Comparison of ENCODE assay signal across 22 mouse cellular contexts in the genomic region with DNA sequence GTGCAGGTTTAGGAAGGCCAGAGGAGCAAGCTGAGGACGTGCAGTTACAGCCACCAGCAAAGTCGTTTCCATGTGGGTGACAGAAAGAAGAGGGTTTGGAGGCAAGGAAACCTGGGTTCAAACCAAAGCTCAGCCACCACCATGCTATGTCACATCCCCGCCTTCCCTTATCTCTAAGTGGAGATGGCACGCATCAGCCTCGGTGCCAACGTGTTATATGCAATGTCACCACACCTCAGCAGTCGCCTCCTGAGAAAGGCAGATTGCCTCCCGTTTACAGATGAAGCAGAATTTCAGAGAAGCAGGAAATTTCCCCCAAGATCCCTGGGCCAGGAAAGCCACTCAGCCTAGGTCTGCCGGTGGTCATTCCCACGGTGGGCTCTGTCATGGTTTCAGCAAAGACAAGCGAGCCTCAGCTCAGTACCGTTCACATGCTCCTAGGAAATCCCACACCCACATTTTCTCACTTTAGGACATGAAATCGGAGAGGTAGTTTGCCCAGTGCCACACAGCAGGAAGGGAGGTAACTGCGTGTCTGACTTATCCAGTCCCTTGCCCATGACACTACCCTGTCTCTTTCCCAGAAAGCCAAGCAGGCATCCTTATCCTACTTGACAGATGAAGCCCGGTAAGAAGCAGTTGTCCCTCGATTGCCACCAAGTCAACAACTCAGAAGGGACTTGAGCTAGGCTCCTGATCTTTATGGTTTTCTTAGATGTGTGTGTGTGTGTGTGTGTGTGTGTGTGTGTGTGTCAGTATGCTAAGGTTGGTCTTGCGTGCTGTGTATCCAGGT. TPM values are rescaled to one million over a fixed set of nuclear protein-coding genes. Genes with fewer than 3 reads are reported as not detected.
A peak's percentile ranks its signal among the peaks of the same experiment; 100 is the strongest.
DNase-seq lines count a peak whose midpoint lies in the region; ATAC-seq and TF ChIP-seq lines count a peak whose summit lies in the region.
"Had no signal": no experiment of that assay in that cellular context is flagged by ENCODE, and none has a peak within 500 bp of the region (broad histone marks: within the 10 kb centered on the region; RNA-seq: fewer than 3 reads in every experiment).

No protein-coding gene starts in this region.

- H3K9me3 ChIP-seq in heart, embryonic 12.5 days (replicated peaks) = no peaks in the 10 kb centered on the region
- H3K9me3 ChIP-seq in liver, embryonic 14.5 days (ENCODE audit: control insufficient read depth, low read length) = no peaks in the 10 kb centered on the region
- H3K9me3 ChIP-seq: forebrain, embryonic 12.5 days; lung, embryonic 15.5 days; neural tube, embryonic 13.5 days had no signal

- H3K4me3 ChIP-seq in heart, embryonic 12.5 days = no peak overlapping the region
- H3K4me3 ChIP-seq in liver, embryonic 14.5 days (ENCODE audit: insufficient read depth in 1 of 2, low read depth in 2 of 2, low read length in 2 of 2) = peak overlapping the region; percentile 34 to 50
- H3K4me3 ChIP-seq: forebrain, embryonic 12.5 days; lung, embryonic 15.5 days; neural tube, embryonic 13.5 days had no signal

- no peaks in the 10 kb centered on the region for H3K36me3 ChIP-seq in heart, embryonic 12.5 days
- peaks cover 59% of the 10 kb centered on the region for H3K36me3 ChIP-seq in liver, embryonic 14.5 days (replicated peaks; ENCODE audit: control insufficient read depth, insufficient read depth, low read depth)
- H3K36me3 ChIP-seq: forebrain, embryonic 12.5 days; lung, embryonic 15.5 days; neural tube, embryonic 13.5 days had no signal

- peaks cover 69% of the 10 kb centered on the region for H3K4me1 ChIP-seq in heart, embryonic 12.5 days (replicated peaks)
- H3K4me1 ChIP-seq in liver, embryonic 14.5 days (replicated peaks; ENCODE audit: control insufficient read depth in 2 of 2, insufficient read depth in 2 of 2, low read length in 1 of 2) = peaks cover 71 to 80% of the 10 kb centered on the region in 2 experiments
- H3K4me1 ChIP-seq: lung, embryonic 15.5 days; neural tube, embryonic 13.5 days had no signal

- intact Hi-C loops in heart, postnatal 14 days (cut with DNase I) = no loop called here

- TF ChIP-seq CTCF in liver, embryonic 14.5 days (IDR thresholded peaks at IDR 0.05; ENCODE audit: low read depth) = 0 out of 2 replicates have a peak, but pooled peaks have one; percentile 17

- peak overlapping the region; percentile 5; the same call in 1 of the 2 replicates for H3K4me2 ChIP-seq in heart, embryonic 12.5 days
- H3K4me2 ChIP-seq in liver, embryonic 14.5 days (ENCODE audit: low read depth) = peak overlapping the region; percentile 66
- H3K4me2 ChIP-seq: forebrain, embryonic 12.5 days; lung, embryonic 15.5 days; neural tube, embryonic 13.5 days had no signal

- WGBS in heart, embryonic 12.5 days = 50% methylated on average over 17 of the region's 17 CpGs
- WGBS in liver, embryonic 14.5 days (ENCODE audit: insufficient replicate concordance) = 29% methylated on average over 17 of the region's 17 CpGs

- 0 out of 2 replicates have a peak overlapping the region, but pooled peaks have one; percentile 29 for H3K27ac ChIP-seq in heart, embryonic 12.5 days (ENCODE audit: poor library complexity, severe bottlenecking)
- H3K27ac ChIP-seq in liver, embryonic 14.5 days = peak overlapping the region; percentile 91
- H3K27ac ChIP-seq: forebrain, embryonic 12.5 days; hindbrain, postnatal 0 days; lung, embryonic 15.5 days; neural tube, embryonic 13.5 days had no signal

- ATAC-seq in heart, embryonic 12.5 days (ENCODE audit: insufficient number of reproducible peaks, low FRiP score) = peak; percentile 85
- peak; percentile 87 for ATAC-seq in erythroblast, adult 5-6 weeks (replicated peaks; ENCODE audit: low FRiP score, poor library complexity, severe bottlenecking)
- peak; percentile 93 for ATAC-seq in liver, embryonic 14.5 days (ENCODE audit: insufficient read depth)
- ATAC-seq: hindbrain, postnatal 0 days had no signal

- no peak for DNase-seq in heart, postnatal 14 days
- DNase-seq in liver, embryonic 14.5 days (ENCODE audit: low read depth in 3 of 3, low spot score in 3 of 3) = peak in 1 of 3 experiments; percentile 89
- peak; percentile 69 to 76 for DNase-seq in spleen, postnatal 10 days (ENCODE audit: low spot score in 2 of 2)
- no peak for DNase-seq in kidney, adult 8-10 months
- no peak for DNase-seq in right cerebral cortex, adult 18-20 months
- DNase-seq in embryo, embryonic 9.5 days (ENCODE audit: extremely low spot score) = no peak
- DNase-seq: cerebellum, adult 18-20 months; cerebellum, postnatal 36 days; gastrocnemius, postnatal 25 days; kidney, adult 9 months; kidney, postnatal 36 days; layer of hippocampus, adult 9-11 months; right cerebral cortex, postnatal 4 days; thymus, postnatal 25 days had no signal

- no peak overlapping the region for H3K9ac ChIP-seq in heart, embryonic 12.5 days
- peak overlapping the region; percentile 52 for H3K9ac ChIP-seq in liver, embryonic 14.5 days (replicated peaks)
- H3K9ac ChIP-seq: forebrain, embryonic 12.5 days; lung, embryonic 15.5 days; neural tube, embryonic 13.5 days had no signal

- peak; percentile 85 for TF ChIP-seq EP300 in liver, embryonic 14.5 days (IDR thresholded peaks at IDR 0.05; ENCODE audit: low read depth)

- no peaks in the 10 kb centered on the region for H3K27me3 ChIP-seq in heart, embryonic 12.5 days (replicated peaks)
- H3K27me3 ChIP-seq in liver, embryonic 14.5 days (ENCODE audit: control insufficient read depth, insufficient read depth, low read length) = no peaks in the 10 kb centered on the region
- H3K27me3 ChIP-seq: forebrain, embryonic 12.5 days; lung, embryonic 15.5 days; neural tube, embryonic 13.5 days had no signal

RNA-seq across cellular contexts. Expression of gene Gm10300, which starts 14.3 kb away (rescaled TPM):
- 0.15 and 0.28 TPM in 2 replicates for polyA plus RNA-seq in heart, embryonic 12.5 days (2016; fragmentation: Nextera tagmentation; extraction: Ambion mirVana)
- under 1 TPM; 0.15 to 0.19 TPM for total RNA-seq in heart, postnatal 14 days (2021)
- 2.7 TPM in 1 of 2 replicates, not detected in the other for total RNA-seq in erythroblast, adult 5-6 weeks (2015; ENCODE audit: low replicate concordance)
- total RNA-seq in erythroblast, adult 5-6 weeks (2017; ENCODE audit: low replicate concordance) = 3.7 and 3.9 TPM in 2 replicates
- 0.11 and 0.15 TPM in 2 replicates for polyA plus RNA-seq in liver, embryonic 14.5 days (2012; rRNA removed)
- polyA plus RNA-seq in liver, embryonic 14.5 days (2014; fragmentation: Nextera tagmentation; extraction: Ambion mirVana) = 0.32 and 0.40 TPM in 2 replicates
- total RNA-seq: gastrocnemius, postnatal 25 days; hindbrain, postnatal 0 days had no signal
- polyA plus RNA-seq: frontal cortex, adult 2 months; hindbrain, postnatal 0 days; limb, embryonic 11.5 days had no signal

RNA-seq across cellular contexts. Expression of gene Epb41, which starts 14.9 kb away (rescaled TPM):
- 97.6 and 102 TPM in 2 replicates for polyA plus RNA-seq in heart, embryonic 12.5 days (2016; fragmentation: Nextera tagmentation; extraction: Ambion mirVana)
- total RNA-seq in heart, postnatal 14 days (2021) = 100 to 1,000 TPM; 216 to 281 TPM
- total RNA-seq in erythroblast, adult 5-6 weeks (2015; ENCODE audit: low replicate concordance) = 1,733 and 1,940 TPM in 2 replicates
- 3,282 and 3,570 TPM in 2 replicates for total RNA-seq in erythroblast, adult 5-6 weeks (2017; ENCODE audit: low replicate concordance)
- 105 and 113 TPM in 2 replicates for polyA plus RNA-seq in liver, embryonic 14.5 days (2012; rRNA removed)
- polyA plus RNA-seq in liver, embryonic 14.5 days (2014; fragmentation: Nextera tagmentation; extraction: Ambion mirVana) = 153 and 166 TPM in 2 replicates

Comparison
In these comparisons a context has a peak if more than half of its experiments do, and no peak if none do; other contexts are left out.
1. DNase-seq: peak in spleen, postnatal 10 days (2 of 2); none in heart, postnatal 14 days (0 of 2), kidney, adult 8-10 months (0 of 2), right cerebral cortex, adult 18-20 months (single experiment) and embryo, embryonic 9.5 days (single experiment).
2. RNA of gene Epb41, which starts 14.9 kb away (total RNA-seq): 1,733 to 3,570 TPM in erythroblast, adult 5-6 weeks; 216 to 281 TPM in heart, postnatal 14 days; every median in the first group is over 4 times any median in the second.
3. Peak in every context shown above with its lines, with median percentiles within 50 percentile points of each other: ATAC-seq.